Mouse (Mus musculus) liver, embryonic 15.5 days (tissue): Measurements from ENCODE around the gene Copg1. TPM values are rescaled to one million over a fixed set of nuclear protein-coding genes. Genes with fewer than 3 reads are reported as not detected.
A peak's percentile ranks its signal among the peaks of the same experiment; 100 is the strongest.

Experiments used
- ATAC-seq: fragments of 200-750 bp; cut with Nextera tagmentation; 2 replicates; pipeline ENCODE4 v1.8.0; 2017; ENCODE audit warnings: moderate number of reproducible peaks, mild to moderate bottlenecking, moderate library complexity; ENCODE audit not compliant: insufficient read depth
- H3K27ac ChIP-seq: fragments of 300-500 bp; sonication (generic); replicated peaks from 2 replicates; pipeline ENCODE4 v1.5.1; 2015; ENCODE audit warnings: mild to moderate bottlenecking, inconsistent platforms
- H3K27me3 ChIP-seq: fragments of 300-500 bp; sonication (generic); 2 replicates; pipeline ENCODE4 v1.6.1; 2015; ENCODE audit warnings: mild to moderate bottlenecking, inconsistent platforms
- H3K36me3 ChIP-seq: fragments of 300-500 bp; sonication (generic); replicated peaks from 2 replicates; pipeline ENCODE4 v1.6.1; 2015; ENCODE audit warnings: moderate library complexity, mild to moderate bottlenecking, inconsistent platforms
- H3K4me1 ChIP-seq: fragments of 300-500 bp; sonication (generic); replicated peaks from 2 replicates; pipeline ENCODE4 v1.6.1; 2015; ENCODE audit warnings: inconsistent platforms
- H3K4me2 ChIP-seq: fragments of 300-500 bp; sonication (generic); 2 replicates; pipeline ENCODE4 v1.6.1; 2015; ENCODE audit warnings: moderate library complexity, mild to moderate bottlenecking, inconsistent platforms
- H3K4me3 ChIP-seq: fragments of 300-500 bp; sonication (generic); replicated peaks from 2 replicates; pipeline ENCODE4 v1.5.1; 2015; ENCODE audit warnings: mild to moderate bottlenecking, inconsistent platforms
- H3K9ac ChIP-seq: fragments of 300-500 bp; sonication (generic); 2 replicates; pipeline ENCODE4 v1.6.1; 2015; ENCODE audit warnings: moderate library complexity, mild to moderate bottlenecking, inconsistent platforms
- H3K9me3 ChIP-seq: fragments of 300-500 bp; sonication (generic); replicated peaks from 2 replicates; pipeline ENCODE4 v1.6.1; 2016; ENCODE audit warnings: inconsistent platforms
- WGBS: fragments of 180-500 bp; shearing (Covaris S2); methylation state at CpG from one replicate; pipeline ENCODE4 v1.1.7; 2015; ENCODE audit warnings: mixed read lengths; ENCODE audit not compliant: insufficient replicate concordance; 5-methylcytosine and 5-hydroxymethylcytosine counted together
- polyA plus RNA-seq: library from polyadenylated mRNA; unstranded; fragments of >200 nt; fragmentation: Nextera tagmentation; extraction: Ambion mirVana; gene quantifications from 2 replicates; pipeline ENCODE4 v1.2.1, GENCODE M21; 2015

Copg1 gene
- polyA plus RNA-seq, result 56.2 and 61.2 TPM in 2 replicates

GRCm38 (mm10) chr6:87887594-87888233, at the start of gene Copg1:
Gene Copg1 (plus strand): TSS chr6:87887814.
- H3K9me3 ChIP-seq, result no peaks in the 10 kb centered on the region
- H3K27ac ChIP-seq, result peak within 1 kb of the TSS; percentile 73
- peak; percentile 95 for ATAC-seq
- H3K36me3 ChIP-seq, result peaks cover 38% of the 10 kb centered on the region
- H3K9ac ChIP-seq, result peak within 1 kb of the TSS; percentile 75
- peaks cover 25% of the 10 kb centered on the region for H3K4me1 ChIP-seq
- no peaks in the 10 kb centered on the region for H3K27me3 ChIP-seq
- H3K4me2 ChIP-seq, result peak within 1 kb of the TSS; percentile 85
- under 1% methylated on average over 31 of the region's 31 CpGs for WGBS
- peak within 1 kb of the TSS; percentile 70 for H3K4me3 ChIP-seq

- Histone ChIP-seq H3K27ac (peak within 1 kb of the TSS; percentile 99), H3K27me3 (no peaks in the 10 kb centered on the region), H3K9me3 (no peaks in the 10 kb centered on the region), H3K36me3 (peaks cover 50% of the 10 kb centered on the region), H3K4me3 (peak within 1 kb of the TSS; percentile 87), H3K4me1 (peaks cover 35% of the 10 kb centered on the region), H3K9ac (peak within 1 kb of the TSS; percentile 87), H3K4me2 (peak within 1 kb of the TSS; percentile 90)
- ATAC-seq, result peak; percentile 96
- under 1% methylated on average over 46 of the region's 46 CpGs for WGBS
Observed at GRCm38 (mm10) chr6:87838551-87839197, 48.9 kb upstream of the Copg1 start, which contains the start of gene Isy1. Gene Isy1 (minus strand): TSS chr6:87838798.

GRCm38 (mm10) chr6:87839797-87840341, 47.7 kb upstream of the Copg1 start:
- H3K27me3 ChIP-seq, result no peaks in the 10 kb centered on the region
- H3K9me3 ChIP-seq, result no peaks in the 10 kb centered on the region
- peak overlapping the region; percentile 99 for H3K27ac ChIP-seq
- no peak for ATAC-seq
- H3K9ac ChIP-seq, result peak overlapping the region; percentile 87
- peak overlapping the region; percentile 87 for H3K4me3 ChIP-seq
- WGBS, result 47% methylated on average over 11 of the region's 11 CpGs
- H3K4me1 ChIP-seq, result peaks cover 35% of the 10 kb centered on the region
- H3K4me2 ChIP-seq, result peak overlapping the region; percentile 90
- peaks cover 52% of the 10 kb centered on the region for H3K36me3 ChIP-seq

DNA sequence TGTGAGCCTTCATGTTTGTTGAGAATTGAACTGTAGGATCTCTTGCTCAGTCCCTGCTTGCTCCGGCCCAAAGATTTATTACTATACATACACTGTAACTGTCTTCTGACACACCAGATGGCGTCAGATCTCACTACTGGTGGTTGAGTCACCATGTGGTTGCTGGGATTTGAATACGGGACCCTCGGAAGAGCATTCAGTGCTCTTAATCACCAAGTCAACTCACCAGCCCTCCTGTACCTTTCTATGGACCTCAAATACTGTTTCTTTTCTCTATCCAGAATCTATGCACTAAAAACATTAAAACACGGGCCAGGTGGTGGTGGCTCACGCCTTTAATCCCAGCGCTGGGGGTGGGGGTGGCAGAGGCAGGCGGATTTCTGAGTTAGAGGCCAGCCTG, 46.0 kb upstream of the Copg1 start:
- H3K27me3 ChIP-seq, result no peaks in the 10 kb centered on the region
- H3K9ac ChIP-seq, result no peak overlapping the region
- no peak overlapping the region for H3K27ac ChIP-seq
- no peaks in the 10 kb centered on the region for H3K9me3 ChIP-seq
- WGBS, result 68% methylated on average over 8 of the region's 8 CpGs
- peaks cover 37% of the 10 kb centered on the region for H3K4me1 ChIP-seq
- no peak overlapping the region for H3K4me3 ChIP-seq
- peaks cover 57% of the 10 kb centered on the region for H3K36me3 ChIP-seq
- no peak overlapping the region for H3K4me2 ChIP-seq
- ATAC-seq, result no peak

DNA sequence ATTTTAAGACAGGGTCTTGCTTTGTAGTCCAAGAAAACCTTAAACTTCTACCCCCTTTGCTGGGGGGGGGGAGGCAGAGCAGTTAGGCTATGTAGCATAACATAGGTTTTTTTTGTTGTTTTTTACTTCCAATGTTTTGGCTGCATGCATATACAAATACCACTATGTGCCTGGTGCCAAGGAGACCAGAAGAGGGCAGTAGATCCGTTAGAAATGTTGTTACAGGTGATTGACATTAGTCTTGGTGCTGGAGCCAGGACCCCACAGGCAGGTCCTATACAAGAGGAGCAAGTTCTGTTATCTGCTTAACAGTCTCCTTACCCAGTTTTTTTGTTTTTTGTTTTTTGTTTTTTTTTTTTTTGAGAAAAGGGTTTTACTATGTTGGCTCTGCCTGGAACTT, 45.4 kb upstream of the Copg1 start:
- Histone ChIP-seq H3K9ac (no peak overlapping the region), H3K27ac (no peak overlapping the region), H3K9me3 (no peaks in the 10 kb centered on the region), H3K27me3 (no peaks in the 10 kb centered on the region), H3K36me3 (peaks cover 60% of the 10 kb centered on the region), H3K4me2 (no peak overlapping the region), H3K4me3 (no peak overlapping the region), H3K4me1 (peaks cover 37% of the 10 kb centered on the region)
- 10% methylated on average over 1 of the region's 1 CpGs for WGBS
- ATAC-seq, result no peak

DNA sequence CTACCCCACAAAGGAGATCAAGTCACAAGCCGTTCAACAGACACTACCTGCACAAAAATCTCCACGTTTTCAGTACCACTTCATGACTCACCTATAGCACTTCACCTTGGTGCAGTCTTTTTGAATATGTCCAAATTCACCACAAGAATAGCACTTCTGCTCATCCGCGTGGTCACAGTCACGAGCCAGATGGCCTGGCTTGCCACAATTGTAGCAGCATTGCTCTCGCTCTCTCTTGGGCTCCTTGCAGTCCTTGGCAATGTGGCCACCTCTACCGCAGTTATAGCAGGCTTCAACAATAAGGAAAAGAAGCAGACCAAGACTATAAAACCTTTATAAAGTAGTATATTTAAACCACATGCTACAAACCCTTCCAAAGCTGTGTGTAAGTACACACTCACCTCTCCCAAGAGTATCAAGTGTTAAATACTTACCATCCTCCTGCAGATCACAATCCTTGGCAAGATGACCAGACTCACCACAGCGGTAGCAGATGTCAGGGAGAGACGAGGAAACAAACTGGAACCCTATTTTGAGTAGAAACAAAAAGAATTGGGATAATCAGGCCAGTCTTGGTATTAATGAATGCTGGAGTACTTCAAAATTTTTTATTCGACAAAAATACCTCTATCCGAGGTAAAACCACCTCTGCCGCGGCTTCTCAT, 42.5 kb upstream of the Copg1 start:
- no peak overlapping the region for H3K4me2 ChIP-seq
- no peak overlapping the region for H3K27ac ChIP-seq
- H3K9ac ChIP-seq, result no peak overlapping the region
- no peaks in the 10 kb centered on the region for H3K9me3 ChIP-seq
- H3K4me3 ChIP-seq, result no peak overlapping the region
- peaks cover 35% of the 10 kb centered on the region for H3K4me1 ChIP-seq
- ATAC-seq, result no peak
- peaks cover 76% of the 10 kb centered on the region for H3K36me3 ChIP-seq
- 88% methylated on average over 13 of the region's 13 CpGs for WGBS
- no peaks in the 10 kb centered on the region for H3K27me3 ChIP-seq

DNA sequence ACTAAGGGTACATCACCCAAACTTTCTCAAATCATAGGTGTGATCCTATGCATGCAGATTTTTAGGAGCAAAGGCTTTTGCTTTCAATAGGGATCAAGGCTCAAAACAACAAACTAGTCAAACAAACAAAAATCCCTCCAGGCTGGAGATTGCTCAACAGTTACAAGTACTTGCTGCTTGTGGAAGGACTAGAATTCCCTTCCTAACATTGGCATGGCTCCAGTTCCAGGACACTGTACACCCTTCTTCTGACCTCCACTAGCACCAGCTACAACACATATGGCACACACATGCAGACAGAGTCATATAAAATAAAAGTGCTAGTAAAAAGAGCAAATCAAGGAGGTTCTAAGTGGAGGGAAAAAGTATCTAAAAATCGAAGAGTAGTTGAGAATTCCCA, 40.8 kb upstream of the Copg1 start:
- peak overlapping the region; percentile 34; the same call in 1 of the 2 replicates for H3K27ac ChIP-seq
- no peak overlapping the region for H3K4me3 ChIP-seq

DNA sequence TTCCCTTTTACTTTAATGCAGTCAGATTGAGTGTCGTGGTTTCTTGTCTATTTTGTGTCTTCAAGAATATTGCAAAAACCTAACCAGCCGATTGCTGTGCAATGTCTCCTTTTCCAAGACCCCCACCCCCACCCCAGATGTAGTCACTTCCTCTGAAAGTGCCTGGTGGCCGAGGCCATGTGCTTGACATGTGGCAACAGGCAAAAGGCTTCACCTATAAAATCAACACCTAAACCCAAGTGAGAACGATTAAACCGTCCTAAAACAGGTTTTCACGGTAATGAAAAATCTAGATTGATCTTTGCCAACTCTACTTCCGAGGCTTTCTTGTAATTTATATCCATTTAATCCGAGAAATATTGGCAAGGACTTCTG, 37.8 kb upstream of the Copg1 start:
- ATAC-seq, result no peak
- Histone ChIP-seq H3K4me2 (peak overlapping the region; percentile 90), H3K9ac (peak overlapping the region; percentile 98), H3K36me3 (peaks cover 39% of the 10 kb centered on the region), H3K9me3 (no peaks in the 10 kb centered on the region), H3K4me1 (peaks cover 53% of the 10 kb centered on the region), H3K27me3 (no peaks in the 10 kb centered on the region), H3K4me3 (peak overlapping the region; percentile 90), H3K27ac (peak overlapping the region; percentile 91; the same call in 1 of the 2 replicates)
- WGBS, result 0% methylated on average over 8 of the region's 8 CpGs

More for the DNA sequence above, 40.8 kb upstream of the Copg1 start:
- Histone ChIP-seq H3K9me3 (no peaks in the 10 kb centered on the region), H3K4me2 (peak overlapping the region; percentile 10), H3K27me3 (no peaks in the 10 kb centered on the region), H3K9ac (peak overlapping the region; percentile 19; the same call in 1 of the 2 replicates), H3K4me1 (peaks cover 33% of the 10 kb centered on the region), H3K36me3 (peaks cover 67% of the 10 kb centered on the region)
- 58% methylated on average over 1 of the region's 1 CpGs for WGBS
- ATAC-seq, result no peak

GRCm38 (mm10) chr6:87850155-87850899, 37.3 kb upstream of the Copg1 start:
- H3K4me3 ChIP-seq, result peak overlapping the region; percentile 90
- peak; percentile 75 for ATAC-seq
- no peaks in the 10 kb centered on the region for H3K9me3 ChIP-seq
- H3K27me3 ChIP-seq, result no peaks in the 10 kb centered on the region
- peak overlapping the region; percentile 91 for H3K27ac ChIP-seq
- H3K36me3 ChIP-seq, result peaks cover 34% of the 10 kb centered on the region
- H3K4me2 ChIP-seq, result peak overlapping the region; percentile 90
- peaks cover 51% of the 10 kb centered on the region for H3K4me1 ChIP-seq
- H3K9ac ChIP-seq, result peak overlapping the region; percentile 98
- under 1% methylated on average over 73 of the region's 73 CpGs for WGBS

DNA sequence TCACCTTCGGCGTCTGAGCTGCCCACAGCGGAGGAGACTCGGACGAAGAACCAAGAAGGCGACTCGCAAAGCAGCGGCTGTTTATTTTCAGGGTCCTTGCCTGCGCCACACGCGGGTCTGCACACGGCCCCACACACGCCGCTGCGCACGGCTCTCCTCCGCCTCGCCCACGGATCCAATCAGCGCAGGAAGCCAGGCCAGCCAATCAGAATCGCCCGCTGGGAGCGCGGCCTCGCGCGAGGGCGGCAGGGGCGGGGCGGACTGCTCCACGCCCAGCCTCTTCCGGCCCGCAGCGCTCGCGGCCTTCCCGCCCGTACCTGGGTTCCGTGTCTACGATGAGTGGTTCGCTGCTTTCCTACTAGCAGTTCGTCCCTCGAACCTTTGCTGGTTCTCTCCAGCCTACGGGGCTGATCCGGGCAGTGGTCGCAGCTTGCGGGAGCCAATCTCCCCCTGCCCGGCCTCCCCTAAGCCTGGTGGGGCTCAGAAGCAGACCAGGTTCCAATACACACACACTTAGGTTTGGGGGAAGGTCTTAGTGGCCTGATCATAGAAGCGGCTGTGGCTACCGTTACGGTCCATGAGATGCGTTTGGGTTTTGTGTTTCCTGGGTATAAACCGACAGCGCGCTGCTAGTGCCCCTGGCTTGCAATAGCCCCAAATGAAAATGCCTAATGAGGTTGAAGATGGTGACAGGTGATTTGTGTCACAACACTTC, 36.6 kb upstream of the Copg1 start, which contains the start of gene Cnbp:
TSS of gene Cnbp (minus strand) at position 207 of the 715 bp plus-strand sequence.
- Histone ChIP-seq H3K4me2 (peak within 1 kb of the TSS; percentile 90), H3K27me3 (no peaks in the 10 kb centered on the region), H3K9ac (peak within 1 kb of the TSS; percentile 98), H3K4me1 (peaks cover 51% of the 10 kb centered on the region), H3K36me3 (peaks cover 26% of the 10 kb centered on the region), H3K4me3 (peak within 1 kb of the TSS; percentile 90), H3K27ac (peak within 1 kb of the TSS; percentile 92), H3K9me3 (no peaks in the 10 kb centered on the region)
- ATAC-seq, result peak; percentile 96
- WGBS, result under 1% methylated on average over 55 of the region's 55 CpGs
